Mouse (Mus musculus): Measurements from ENCODE around the gene Csk. TPM values are rescaled to one million over a fixed set of nuclear protein-coding genes. Genes with fewer than 3 reads are reported as not detected.

Gene Csk
- total and polyA plus RNA-seq, 3 experiments, result 213 to 338 TPM; not detected in 1

GRCm38 (mm10) chr9:57697380-57697779, 43.9 kb upstream of the Csk start:
- Histone ChIP-seq H3K9ac (ENCODE audit: control insufficient read depth, low read depth, low read length, poor library complexity, severe bottlenecking) (no peak overlapping the region), H3K9me3 (replicated peaks; ENCODE audit: insufficient read depth, low read length) (no peaks in the 10 kb centered on the region), H3K4me3 (ENCODE audit: control insufficient read depth in 1 of 2, insufficient read depth in 1 of 2, low read depth in 2 of 2, low read length in 2 of 2) (no peak overlapping the region), H3K27me3 (ENCODE audit: control insufficient read depth in 1 of 2, insufficient read depth in 2 of 2, low read length in 2 of 2) (peaks cover 31 to 40% of the 10 kb centered on the region in 2 experiments), H3K79me2 (ENCODE audit: control insufficient read depth, insufficient read depth, low read length, poor library complexity) (no peaks in the 10 kb centered on the region), H3K36me3 (ENCODE audit: control insufficient read depth in 1 of 2, insufficient read depth in 2 of 2, low read length in 2 of 2) (no peaks in the 10 kb centered on the region), H3K27ac (ENCODE audit: control insufficient read depth, low read depth, low read length) (no peak overlapping the region), H3K4me1 (ENCODE audit: control insufficient read depth in 1 of 2, insufficient read depth in 2 of 2, low read length in 2 of 2) (peaks cover 0 to 7% of the 10 kb centered on the region in 2 experiments; a peak in 2 of 4 replicates)
- DNase-seq (ENCODE audit: low read depth, low spot score), result peak; percentile 46
- TF ChIP-seq GABPA (IDR thresholded peaks at IDR 0.05; ENCODE audit: low read depth, low read length), result no peak
- 0 out of 2 replicates have a peak, but pooled peaks have one; percentile 3 for TF ChIP-seq GATA1 (IDR thresholded peaks at IDR 0.05; ENCODE audit: low read depth, low read length)

GRCm38 (mm10) chr9:57696380-57697285, 43.2 kb upstream of the Csk start:
- Histone ChIP-seq H3K79me2 (ENCODE audit: control insufficient read depth, insufficient read depth, low read length, poor library complexity) (no peaks in the 10 kb centered on the region), H3K36me3 (ENCODE audit: control insufficient read depth in 1 of 2, insufficient read depth in 2 of 2, low read length in 2 of 2) (no peaks in the 10 kb centered on the region), H3K9me3 (replicated peaks; ENCODE audit: insufficient read depth, low read length) (no peaks in the 10 kb centered on the region), H3K4me3 (ENCODE audit: control insufficient read depth in 1 of 2, insufficient read depth in 1 of 2, low read depth in 2 of 2, low read length in 2 of 2) (peak overlapping the region; percentile 21 to 35; a peak in 3 of 4 replicates), H3K4me1 (ENCODE audit: control insufficient read depth in 1 of 2, insufficient read depth in 2 of 2, low read length in 2 of 2) (peaks cover 0 to 7% of the 10 kb centered on the region in 2 experiments; a peak in 2 of 4 replicates), H3K27ac (ENCODE audit: control insufficient read depth, low read depth, low read length) (no peak overlapping the region), H3K27me3 (ENCODE audit: control insufficient read depth in 1 of 2, insufficient read depth in 2 of 2, low read length in 2 of 2) (peaks cover 31 to 42% of the 10 kb centered on the region in 2 experiments), H3K9ac (ENCODE audit: control insufficient read depth, low read depth, low read length, poor library complexity, severe bottlenecking) (no peak overlapping the region)
- peak; percentile 24 for DNase-seq (ENCODE audit: low read depth, low spot score)
- TF ChIP-seq ZC3H11A (IDR thresholded peaks at IDR 0.05; ENCODE audit: low read depth, low read length) (no peak), MXI1 (IDR thresholded peaks at IDR 0.05; ENCODE audit: low read depth, low read length) (no peak)

GRCm38 (mm10) chr9:57694108-57694507, 40.7 kb upstream of the Csk start:
- peaks cover 29 to 44% of the 10 kb centered on the region in 2 experiments for H3K27me3 ChIP-seq (ENCODE audit: control insufficient read depth in 1 of 2, insufficient read depth in 2 of 2, low read length in 2 of 2)
- H3K4me1 ChIP-seq (ENCODE audit: control insufficient read depth in 1 of 2, insufficient read depth in 2 of 2, low read length in 2 of 2), result peaks cover 0 to 7% of the 10 kb centered on the region in 2 experiments; a peak in 2 of 4 replicates
- no peak overlapping the region for H3K9ac ChIP-seq (ENCODE audit: control insufficient read depth, low read depth, low read length, poor library complexity, severe bottlenecking)
- no peak overlapping the region for H3K4me3 ChIP-seq (ENCODE audit: control insufficient read depth in 1 of 2, insufficient read depth in 1 of 2, low read depth in 2 of 2, low read length in 2 of 2)
- no peak for DNase-seq (ENCODE audit: low read depth, low spot score)
- no peak for TF ChIP-seq RAD21 (IDR thresholded peaks at IDR 0.05; ENCODE audit: low read depth, low read length)
- no peak for TF ChIP-seq RCOR1 (IDR thresholded peaks at IDR 0.05; ENCODE audit: low read depth, low read length)
- no peak for TF ChIP-seq MAX (IDR thresholded peaks at IDR 0.05; ENCODE audit: low read length)
- TF ChIP-seq MYB (IDR thresholded peaks at IDR 0.05; ENCODE audit: low read depth, low read length), result no peak
- no peak for TF ChIP-seq ZKSCAN1 (IDR thresholded peaks at IDR 0.05; ENCODE audit: low read depth, low read length)
- TF ChIP-seq ZMIZ1 (IDR thresholded peaks at IDR 0.05; ENCODE audit: low read depth, low read length), result no peak
- TF ChIP-seq NELFE (IDR thresholded peaks at IDR 0.05; ENCODE audit: low read depth, low read length), result no peak
- TF ChIP-seq POLR2A (IDR thresholded peaks at IDR 0.05; ENCODE audit: control insufficient read depth in 1 of 2, insufficient read depth in 1 of 2, low read depth in 1 of 2, low read length in 2 of 2, poor library complexity in 1 of 2), result no peak
- no peak for TF ChIP-seq CHD2 (IDR thresholded peaks at IDR 0.05; ENCODE audit: low read length)
- TF ChIP-seq EP300 (IDR thresholded peaks at IDR 0.05; ENCODE audit: low read depth in 1 of 2, low read length in 2 of 2), result no peak
- no peak for TF ChIP-seq UBTF (IDR thresholded peaks at IDR 0.05; ENCODE audit: borderline replicate concordance, insufficient read depth, low read depth, low read length)
- TF ChIP-seq TCF12 (IDR thresholded peaks at IDR 0.05; ENCODE audit: low read depth, low read length), result no peak
- TF ChIP-seq MAFK (IDR thresholded peaks at IDR 0.05; ENCODE audit: borderline replicate concordance, low read depth, low read length), result no peak
- no peaks in the 10 kb centered on the region for H3K36me3 ChIP-seq (ENCODE audit: control insufficient read depth in 1 of 2, insufficient read depth in 2 of 2, low read length in 2 of 2)
- H3K79me2 ChIP-seq (ENCODE audit: control insufficient read depth, insufficient read depth, low read length, poor library complexity), result no peaks in the 10 kb centered on the region
- no peaks in the 10 kb centered on the region for H3K9me3 ChIP-seq (replicated peaks; ENCODE audit: insufficient read depth, low read length)
- H3K27ac ChIP-seq (ENCODE audit: control insufficient read depth, low read depth, low read length), result no peak overlapping the region

Measured in MEL (cell line).